Mouse (Mus musculus): Measurements from ENCODE around the gene Lrrtm3. TPM values are rescaled to one million over a fixed set of nuclear protein-coding genes. Genes with fewer than 3 reads are reported as not detected.

Gene Lrrtm3
- total and polyA plus RNA-seq, 3 experiments, result not detected

DNA sequence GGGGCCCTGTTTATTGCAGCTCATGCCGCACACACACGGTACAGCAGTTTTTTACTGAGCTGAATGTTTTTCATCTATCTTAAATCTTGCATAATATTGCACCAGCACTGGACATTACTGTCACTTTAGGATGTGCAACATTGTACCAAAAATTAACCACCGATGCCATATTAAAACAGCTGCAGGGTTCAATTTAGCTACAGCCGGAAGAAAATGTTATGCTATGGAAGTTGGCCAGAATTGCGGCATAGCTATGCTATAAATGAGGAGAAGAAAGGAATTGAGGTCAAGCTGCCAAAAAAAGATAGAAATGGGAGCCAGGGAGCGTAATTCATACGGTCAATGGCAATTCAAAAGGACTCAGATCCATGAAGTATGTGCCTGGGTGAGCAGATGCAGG, 48.9 kb downstream of the Lrrtm3 start:
- Histone ChIP-seq H3K9ac (ENCODE audit: insufficient read depth, low read depth) (no peak overlapping the region), H3K9me3 (replicated peaks; ENCODE audit: low read length) (peaks cover 56% of the 10 kb centered on the region), H3K27ac (ENCODE audit: insufficient read depth, low read depth) (no peak overlapping the region), H3K79me2 (replicated peaks; ENCODE audit: control insufficient read depth, extremely low read depth, insufficient read depth, poor library complexity, severe bottlenecking) (no peaks in the 10 kb centered on the region), H3K4me1 (ENCODE audit: control insufficient read depth in 1 of 2, insufficient read depth in 2 of 2) (no peaks in the 10 kb centered on the region), H3K27me3 (replicated peaks) (no peaks in the 10 kb centered on the region), H3K4me3 (replicated peaks in 1 of 3; ENCODE audit: low read depth in 2 of 3, low read length in 2 of 3, poor library complexity in 1 of 3) (no peak overlapping the region), H3K36me3 (replicated peaks in 1 of 2; ENCODE audit: control insufficient read depth in 1 of 2, insufficient read depth in 1 of 2, low read length in 1 of 2) (no peaks in the 10 kb centered on the region), H3K4me2 (ENCODE audit: insufficient read depth, low read depth, poor library complexity, severe bottlenecking) (no peak overlapping the region)
- dilution Hi-C loops (cut with MboI; ENCODE audit: extremely low pct_ligation_motif_present, extremely low pct_unique_long_range_greater_than_20kb, low sequenced_read_pairs), result no loop called here
- TF ChIP-seq KAT2A (IDR thresholded peaks at IDR 0.05; ENCODE audit: insufficient replicate concordance, low read length) (no peak), USF1 (IDR thresholded peaks at IDR 0.05; ENCODE audit: low read depth, low read length) (no peak), HCFC1 (IDR thresholded peaks at IDR 0.05; ENCODE audit: low read depth, low read length) (no peak), E2F4 (IDR thresholded peaks at IDR 0.05; ENCODE audit: insufficient replicate concordance, low read depth, low read length) (no peak), IRF4 (IDR thresholded peaks at IDR 0.05; ENCODE audit: low read depth, low read length) (no peak), EP300 (IDR thresholded peaks at IDR 0.05; ENCODE audit: low read length) (no peak), JUN (IDR thresholded peaks at IDR 0.05; ENCODE audit: insufficient read depth, low read depth, low read length) (no peak), ZC3H11A (IDR thresholded peaks at IDR 0.05; ENCODE audit: low read depth, low read length) (no peak), POLR2AphosphoS2 (IDR thresholded peaks at IDR 0.05; ENCODE audit: low read depth, low read length) (no peak), CHD1 (IDR thresholded peaks at IDR 0.05; ENCODE audit: low read depth, low read length) (no peak), RAD21 (IDR thresholded peaks at IDR 0.05; ENCODE audit: low read depth, low read length) (no peak), MAFK (IDR thresholded peaks at IDR 0.05; ENCODE audit: insufficient replicate concordance, low read length) (no peak), PAX5 (IDR thresholded peaks at IDR 0.05; ENCODE audit: low read length) (no peak), CHD2 (IDR thresholded peaks at IDR 0.05; ENCODE audit: low read length) (no peak), ZKSCAN1 (IDR thresholded peaks at IDR 0.05; ENCODE audit: borderline replicate concordance, low read depth, low read length) (no peak), USF2 (conservative IDR thresholded peaks at IDR 0.05; ENCODE audit: low read depth, low read length) (no peak)
- DNase-seq (ENCODE audit: extremely low read depth), result no peak
- in situ Hi-C loops (cut with MboI; ENCODE audit: low pct_ligation_motif_present, low pct_unique_long_range_greater_than_20kb, low sequenced_read_pairs), result no loop called here

DNA sequence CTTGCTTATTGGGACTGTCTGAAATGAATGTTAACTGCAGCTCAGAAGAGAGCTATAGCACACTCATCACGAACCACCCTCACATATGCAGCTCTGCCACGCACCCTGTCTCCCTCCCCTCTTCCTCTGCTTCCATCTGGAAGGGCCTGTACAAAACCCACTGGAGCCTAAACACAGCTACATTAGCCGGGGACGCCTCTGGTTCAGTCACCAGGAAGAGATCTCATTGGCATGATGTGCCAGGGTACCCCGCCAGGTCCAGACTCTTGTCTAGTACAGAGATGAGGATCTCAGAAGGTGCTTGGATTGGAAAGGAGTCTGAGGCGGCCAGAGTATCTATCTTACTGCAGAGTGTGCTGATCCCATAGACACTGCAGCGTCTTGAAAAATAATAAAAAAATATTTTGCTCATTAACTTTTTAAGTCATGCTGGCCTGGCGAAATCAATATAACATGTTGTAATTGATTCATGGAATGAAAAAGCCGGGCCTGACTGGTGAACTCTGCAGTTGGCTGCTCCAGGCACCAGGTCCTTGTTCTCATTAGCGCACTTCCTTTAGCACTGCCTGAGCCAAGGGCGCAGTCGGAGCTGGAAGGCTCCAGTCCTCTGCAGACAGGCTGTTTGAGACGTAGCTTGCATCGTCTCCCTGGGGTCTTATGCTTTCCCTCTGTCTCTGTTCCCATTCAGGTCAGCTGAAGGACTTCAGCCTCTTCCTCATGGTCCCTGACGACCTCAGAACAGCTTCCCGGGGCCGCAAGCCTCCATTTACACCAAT, 50.1 kb downstream of the Lrrtm3 start:
- Histone ChIP-seq H3K4me2 (ENCODE audit: insufficient read depth, low read depth, poor library complexity, severe bottlenecking) (no peak overlapping the region), H3K79me2 (replicated peaks; ENCODE audit: control insufficient read depth, extremely low read depth, insufficient read depth, poor library complexity, severe bottlenecking) (no peaks in the 10 kb centered on the region), H3K4me3 (replicated peaks in 1 of 3; ENCODE audit: low read depth in 2 of 3, low read length in 2 of 3, poor library complexity in 1 of 3) (no peak overlapping the region), H3K4me1 (ENCODE audit: control insufficient read depth in 1 of 2, insufficient read depth in 2 of 2) (no peaks in the 10 kb centered on the region), H3K9me3 (replicated peaks; ENCODE audit: low read length) (peaks cover 56% of the 10 kb centered on the region), H3K9ac (ENCODE audit: insufficient read depth, low read depth) (no peak overlapping the region), H3K27me3 (replicated peaks) (no peaks in the 10 kb centered on the region), H3K36me3 (replicated peaks in 1 of 2; ENCODE audit: control insufficient read depth in 1 of 2, insufficient read depth in 1 of 2, low read length in 1 of 2) (no peaks in the 10 kb centered on the region), H3K27ac (ENCODE audit: insufficient read depth, low read depth) (no peak overlapping the region)
- in situ Hi-C loops (cut with MboI; ENCODE audit: low pct_ligation_motif_present, low pct_unique_long_range_greater_than_20kb, low sequenced_read_pairs) (no loop called here), dilution Hi-C loops (cut with MboI; ENCODE audit: extremely low pct_ligation_motif_present, extremely low pct_unique_long_range_greater_than_20kb, low sequenced_read_pairs) (no loop called here)
- no peak for DNase-seq (ENCODE audit: extremely low read depth)
- TF ChIP-seq SIN3A (IDR thresholded peaks at IDR 0.05; ENCODE audit: low read length), result no peak
- TF ChIP-seq BHLHE40 (IDR thresholded peaks at IDR 0.05; ENCODE audit: low read depth, low read length), result no peak
- TF ChIP-seq PAX5 (IDR thresholded peaks at IDR 0.05; ENCODE audit: low read length), result no peak
- TF ChIP-seq SMC3 (IDR thresholded peaks at IDR 0.05; ENCODE audit: low read depth, low read length), result no peak
- no peak for TF ChIP-seq CTCF (conservative IDR thresholded peaks at IDR 0.05 in 1 of 2, IDR thresholded peaks at IDR 0.05 in 1 of 2; ENCODE audit: low read depth in 2 of 2, low read length in 2 of 2)
- no peak for TF ChIP-seq RCOR1 (conservative IDR thresholded peaks at IDR 0.05; ENCODE audit: low read depth, low read length)
- no peak for TF ChIP-seq CHD1 (IDR thresholded peaks at IDR 0.05; ENCODE audit: low read depth, low read length)
- TF ChIP-seq POLR2A (IDR thresholded peaks at IDR 0.05; ENCODE audit: low read depth, low read length), result no peak
- no peak for TF ChIP-seq NELFE (IDR thresholded peaks at IDR 0.05; ENCODE audit: low read depth, low read length)
- no peak for TF ChIP-seq UBTF (IDR thresholded peaks at IDR 0.05; ENCODE audit: low read depth, low read length)
- no peak for TF ChIP-seq TBP (conservative IDR thresholded peaks at IDR 0.05; ENCODE audit: low read depth, low read length)
